Mouse (Mus musculus) granulocyte monocyte progenitor cell, adult 5-6 weeks (primary cell): ENCODE results near the gene Cbr1. TPM values are rescaled to one million over a fixed set of nuclear protein-coding genes. Genes with fewer than 3 reads are reported as not detected.
"Not testable (repeated sequence)": the region's sequence is repeated elsewhere in the genome, so short reads cannot be mapped to it uniquely, and the experiment has no call there.

ENCODE experiments used
- ATAC-seq: replicated peaks from 2 replicates; pipeline ENCODE4 v1.8.0; 2016; ENCODE audit warnings: mild to moderate bottlenecking, moderate TSS enrichment, inconsistent platforms; ENCODE audit not compliant: poor library complexity, severe bottlenecking
- total RNA-seq, 2 experiments: library from RNA; stranded (forward) in 1 of 2; stranded (reverse) in 1 of 2; fragments of 200-712, 200-1000 nt in 1 of 2; fragments of >200 nt in 1 of 2; fragmentation: Nextera tagmentation in 1 of 2; gene quantifications; 2 replicates each; pipeline ENCODE4 v1.2.3; 2014 to 2017

The Cbr1 gene
- total RNA-seq, 2 experiments from 2014 or later: 14.6 to 26.7 TPM

DNA sequence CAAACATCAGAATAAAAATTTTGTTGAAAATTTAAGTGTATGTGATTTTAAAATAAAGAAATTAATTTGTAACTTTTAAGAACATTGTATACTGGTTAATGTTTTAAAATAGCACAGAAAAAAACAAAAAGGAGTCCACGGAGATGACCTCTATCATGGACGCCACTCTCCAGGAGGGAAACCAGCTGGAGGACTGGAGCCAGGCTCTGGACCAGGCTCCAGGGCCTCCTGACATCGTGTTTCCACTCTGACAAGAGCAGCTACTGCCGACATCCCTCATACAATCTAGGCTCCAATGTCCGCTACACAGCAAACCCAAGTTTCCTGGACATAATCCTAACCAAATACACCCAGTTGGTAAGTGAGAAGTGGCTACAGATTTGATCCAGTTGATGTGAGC is 9.9 kb upstream of the Cbr1 start:
- ATAC-seq: no peak

DNA sequence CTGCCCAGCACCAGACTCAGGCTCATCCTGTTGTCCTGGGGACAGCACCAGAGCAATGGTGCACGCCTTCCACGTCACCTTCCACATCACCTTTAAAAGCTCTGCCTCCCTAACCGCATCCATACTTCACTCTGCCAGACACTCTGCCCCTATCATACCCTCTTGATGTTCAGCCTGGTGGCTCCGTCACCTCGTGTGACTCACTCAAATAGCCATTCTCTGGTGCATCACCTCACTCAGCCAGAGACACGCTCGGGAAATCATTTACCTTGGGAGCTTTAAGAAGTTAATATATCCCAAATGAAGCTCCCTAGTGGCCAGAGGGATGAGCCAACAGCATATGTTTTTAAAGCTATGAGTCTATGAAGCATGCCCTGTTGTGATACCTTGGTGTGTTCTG is 8.8 kb upstream of the Cbr1 start:
- no peak for ATAC-seq

- ATAC-seq: no peak
Observed at GRCm38 (mm10) chr16:93597551-93597950, 8.1 kb upstream of the Cbr1 start.

DNA sequence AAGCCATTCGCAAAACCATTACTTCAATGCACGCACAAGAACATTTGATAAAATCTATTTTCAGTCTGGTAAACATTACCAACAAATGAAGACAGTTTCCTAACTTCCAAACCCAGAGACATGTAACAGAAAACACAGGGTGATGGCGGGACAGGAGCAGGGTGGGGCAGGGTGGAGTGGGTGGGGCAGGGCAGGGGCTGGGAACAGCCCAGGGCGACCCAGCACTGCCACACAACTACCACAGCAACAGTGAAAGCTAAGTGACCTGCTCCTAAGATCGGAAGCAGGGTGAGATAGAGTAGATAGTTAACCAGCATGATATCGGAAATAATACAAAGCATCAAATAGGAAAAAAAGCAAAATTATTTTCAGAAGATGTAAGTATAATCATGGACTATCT is 6.2 kb upstream of the Cbr1 start:
- no peak for ATAC-seq

- peak; percentile 86 for ATAC-seq
Observed at GRCm38 (mm10) chr16:93603439-93604212, 2.0 kb upstream of the Cbr1 start, which contains the start of gene Setd4. TSS of gene Setd4 (minus strand) at chr16:93604063.

GRCm38 (mm10) chr16:93604481-93604969 is 1.1 kb upstream of the Cbr1 start:
- ATAC-seq: no peak

DNA sequence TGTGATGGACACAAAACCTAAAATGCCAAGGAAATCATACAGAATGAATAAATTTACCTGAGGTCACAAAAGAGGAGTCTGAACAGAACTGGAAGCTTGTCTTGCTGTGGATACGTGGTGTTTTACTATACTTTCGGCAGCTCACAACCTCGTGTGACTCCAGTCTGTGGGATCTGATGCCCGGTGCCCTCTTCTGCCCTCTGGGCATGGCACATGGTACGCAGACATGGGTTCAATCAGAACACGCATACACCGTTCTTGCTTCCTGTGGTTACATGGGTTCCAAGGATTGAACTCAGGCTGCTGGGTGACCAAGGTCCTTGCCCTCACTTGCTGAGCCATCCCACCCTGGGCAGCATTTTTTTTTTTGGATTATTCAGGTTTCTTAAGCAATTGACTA is 493 bp downstream of the Cbr1 start:
- no peak for ATAC-seq

DNA sequence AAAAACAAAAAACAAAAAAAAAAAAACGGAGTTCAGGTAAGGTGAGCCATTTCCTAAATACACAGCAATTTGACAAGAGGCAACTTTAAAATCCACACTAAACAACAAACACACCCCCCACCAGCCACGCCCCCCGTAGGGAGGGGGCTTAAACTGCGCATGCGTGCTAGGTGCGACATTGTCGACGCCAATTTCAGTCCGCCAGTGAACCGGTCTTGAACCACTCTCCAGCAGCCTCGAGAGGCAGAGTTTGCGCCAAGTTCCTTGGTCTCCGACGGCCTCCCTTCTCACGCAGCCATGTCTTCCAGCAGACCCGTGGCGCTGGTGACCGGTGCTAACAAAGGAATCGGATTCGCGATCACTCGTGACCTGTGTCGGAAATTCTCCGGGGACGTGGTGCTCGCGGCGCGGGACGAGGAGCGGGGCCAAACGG is 2.0 kb downstream of the Cbr1 start:
- peak; percentile 45 for ATAC-seq

DNA sequence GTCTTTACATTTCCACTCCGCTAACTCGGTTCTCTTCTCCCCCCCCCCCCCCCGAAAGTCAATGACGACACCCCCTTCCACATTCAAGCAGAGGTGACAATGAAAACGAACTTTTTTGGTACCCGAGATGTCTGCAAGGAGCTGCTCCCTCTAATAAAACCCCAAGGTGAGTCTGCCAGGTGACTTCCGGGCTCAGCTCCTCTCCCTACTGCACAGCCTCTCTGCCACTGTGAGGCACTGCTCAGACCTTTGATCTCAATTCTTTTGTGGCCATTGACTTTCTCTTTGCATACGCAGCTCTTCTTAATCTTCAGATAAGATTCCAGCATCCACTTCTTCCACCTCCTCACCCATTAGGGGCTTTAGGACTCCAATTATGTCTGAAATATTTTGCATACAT is 3.1 kb downstream of the Cbr1 start:
- no peak for ATAC-seq

DNA sequence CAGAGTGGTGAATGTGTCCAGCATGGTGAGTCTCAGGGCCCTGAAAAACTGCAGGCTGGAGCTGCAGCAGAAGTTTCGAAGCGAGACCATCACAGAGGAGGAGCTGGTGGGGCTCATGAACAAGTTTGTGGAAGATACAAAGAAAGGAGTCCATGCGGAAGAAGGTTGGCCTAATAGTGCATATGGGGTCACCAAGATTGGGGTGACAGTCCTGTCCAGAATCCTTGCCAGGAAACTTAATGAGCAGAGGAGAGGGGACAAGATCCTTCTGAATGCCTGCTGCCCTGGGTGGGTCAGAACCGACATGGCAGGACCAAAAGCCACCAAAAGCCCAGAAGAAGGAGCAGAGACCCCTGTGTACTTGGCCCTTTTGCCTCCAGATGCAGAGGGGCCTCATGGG is 4.1 kb downstream of the Cbr1 start:
- ATAC-seq: no peak

- no peak for ATAC-seq
Observed at GRCm38 (mm10) chr16:93610961-93611360, 5.3 kb downstream of the Cbr1 start.

GRCm38 (mm10) chr16:93615118-93615870 is 9.6 kb downstream of the Cbr1 start:
- peak; percentile 91 for ATAC-seq

DNA sequence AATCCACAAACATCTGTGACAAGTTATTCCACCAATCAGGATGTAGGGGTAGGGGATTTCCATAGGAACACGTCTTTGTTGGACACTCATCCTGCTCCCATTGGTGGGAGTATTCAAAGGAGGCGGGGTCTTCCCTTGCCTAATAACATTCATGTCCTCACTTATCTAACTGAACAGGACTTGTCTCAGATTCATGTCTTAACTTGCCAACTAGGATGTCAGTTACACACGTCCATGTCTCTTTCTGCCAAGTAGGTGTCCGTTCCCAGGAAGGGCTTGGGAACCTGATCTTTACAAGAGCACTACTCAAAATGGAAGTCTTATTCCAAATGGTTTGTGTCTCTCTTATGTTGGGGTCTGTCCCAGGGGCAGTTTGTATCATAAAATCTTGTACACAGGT is 18.1 kb downstream of the Cbr1 start:
- not testable (repeated sequence) for ATAC-seq

- no peak for ATAC-seq
Observed at GRCm38 (mm10) chr16:93624671-93625070, 19.0 kb downstream of the Cbr1 start.

DNA sequence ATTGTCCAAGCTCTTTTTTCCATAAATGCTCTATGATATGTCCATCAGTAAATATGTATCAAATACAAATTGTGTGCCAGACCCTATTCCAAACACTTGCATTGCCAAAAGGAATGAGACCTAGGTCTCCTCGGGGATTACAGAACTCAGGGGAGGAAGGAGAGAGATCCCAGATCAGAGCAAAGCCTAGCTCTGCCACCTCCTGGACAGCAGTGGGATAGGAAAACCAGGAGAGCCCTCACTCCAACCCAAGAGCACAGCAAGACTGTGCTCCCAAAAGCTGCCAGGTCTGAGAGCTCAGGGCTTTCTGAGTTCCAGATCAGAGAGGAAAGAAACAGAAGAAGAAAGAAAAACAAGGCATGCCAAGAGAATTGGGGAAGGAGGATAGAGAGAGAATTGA is 21.1 kb downstream of the Cbr1 start:
- no peak for ATAC-seq

DNA sequence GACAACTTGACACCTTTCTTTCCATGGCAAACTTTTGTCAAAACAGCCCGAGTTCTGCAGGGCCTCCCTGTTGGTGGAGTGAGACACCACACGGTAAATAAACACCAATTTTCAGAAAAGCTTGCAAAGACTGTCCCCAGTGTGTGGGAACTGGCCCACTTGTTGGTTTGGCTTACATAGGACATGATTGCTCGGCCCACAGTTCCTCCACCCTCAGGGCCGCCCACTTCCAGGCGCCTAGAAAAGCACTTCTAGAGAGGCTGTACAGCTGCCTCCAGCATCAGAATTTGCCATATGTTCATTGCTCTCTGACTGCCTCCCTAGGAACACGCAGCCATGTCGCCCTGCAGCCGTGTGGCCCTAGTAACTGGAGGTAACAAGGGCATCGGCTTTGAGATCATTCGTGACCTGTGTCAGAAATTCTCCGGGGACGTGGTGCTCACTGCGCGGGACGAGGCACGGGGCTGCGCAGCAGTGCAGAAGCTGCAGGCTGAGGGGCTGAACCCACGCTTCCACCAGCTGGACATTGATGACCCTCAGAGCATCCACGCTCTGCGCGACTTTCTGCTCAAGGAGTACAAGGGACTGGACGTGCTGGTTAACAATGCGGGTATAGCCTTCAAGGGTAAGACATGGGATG is 22.2 kb downstream of the Cbr1 start, which contains the start of gene Gm5678:
Gene Gm5678, plus strand, starts transcription at position 337 of the 640 bp plus-strand sequence.
- no peak for ATAC-seq

DNA sequence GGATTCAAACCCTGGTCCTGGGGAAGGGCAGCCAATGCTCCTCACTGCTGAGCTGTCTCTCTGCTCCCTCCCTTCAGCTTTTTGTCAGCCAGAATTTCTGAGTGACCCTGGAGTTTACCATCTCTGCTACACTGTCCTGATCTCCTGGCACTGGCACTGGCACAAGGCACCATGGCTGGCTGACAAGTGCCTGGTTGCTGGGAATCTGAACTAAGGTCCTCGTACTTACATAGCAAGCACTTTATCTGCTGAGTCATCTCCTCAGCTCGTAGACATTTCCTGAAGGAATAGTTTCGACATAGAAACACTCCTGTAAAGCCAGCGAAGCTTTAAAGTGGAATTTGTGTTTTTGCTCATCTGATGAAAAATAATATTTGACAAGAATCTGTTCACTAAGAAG is 38.4 kb downstream of the Cbr1 start:
- ATAC-seq: no peak

- peak; percentile 30; the same call in 1 of the 2 replicates for ATAC-seq
Observed at GRCm38 (mm10) chr16:93648441-93649183, 43.0 kb downstream of the Cbr1 start.
